Mouse (Mus musculus) erythroblast, embryonic 14.5 days (primary cell): Measurements from ENCODE around the gene Rreb1.

ENCODE experiments used
- GATA1 ChIP-seq: IDR thresholded peaks from 2 replicates; pipeline ENCODE4 v1.6.1; 2012; ENCODE audit warnings: low read length, inconsistent platforms, mixed read lengths
- TAL1 ChIP-seq: IDR thresholded peaks from 3 replicates; pipeline ENCODE4 v1.6.1; 2012; ENCODE audit warnings: low read length, inconsistent platforms, mixed read lengths

DNA sequence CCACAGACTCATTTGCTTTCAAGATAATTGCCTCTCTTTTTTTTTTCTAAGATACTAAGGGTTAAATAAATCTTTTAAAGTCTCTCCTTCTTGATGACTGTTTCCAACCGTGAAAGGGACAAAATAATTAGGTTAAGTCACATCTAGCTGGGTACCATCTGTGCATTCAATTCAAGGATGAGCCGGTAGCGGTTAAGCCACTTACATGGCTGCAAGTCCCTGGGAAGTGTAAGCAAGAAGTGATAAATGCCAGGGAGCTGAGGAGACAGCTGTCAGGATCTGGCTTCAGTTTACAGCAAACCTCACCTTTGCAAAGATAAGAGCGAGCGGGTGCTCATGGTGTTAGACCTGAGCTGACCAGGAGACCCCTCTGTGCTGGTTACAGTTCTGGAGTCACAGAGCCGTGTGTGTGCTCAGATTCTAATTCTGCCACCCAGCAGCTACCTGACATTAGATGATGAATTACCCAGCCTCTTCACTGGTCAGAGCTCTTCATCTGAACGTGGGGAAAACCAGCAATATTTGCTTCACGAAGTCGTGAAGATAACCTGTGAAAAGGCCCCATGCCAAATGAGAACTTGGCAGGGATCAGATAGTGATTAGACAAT, 14.3 kb upstream of the Rreb1 start:
- TF ChIP-seq TAL1 (no peak), GATA1 (no peak)
